Mouse (Mus musculus): ENCODE results near the gene Ddr2.

GRCm38 (mm10) chr1:170051631-170052177, 58.9 kb downstream of the Ddr2 start:
- TF ChIP-seq CTCF (IDR thresholded peaks at IDR 0.05; ENCODE audit: control insufficient read depth, insufficient read depth, insufficient read length) (no peak), USF1 (IDR thresholded peaks at IDR 0.05; ENCODE audit: low read depth) (no peak)
